Mouse (Mus musculus) hindbrain, embryonic 16.5 days (tissue): ENCODE measurements around the gene Gm17482. TPM values are rescaled to one million over a fixed set of nuclear protein-coding genes. Genes with fewer than 3 reads are reported as not detected.

Source experiments
- ATAC-seq: fragments of 200-750 bp; cut with Nextera tagmentation; 2 replicates; pipeline ENCODE4 v1.8.0; 2017; ENCODE audit warnings: moderate TSS enrichment, moderate library complexity
- H3K27ac ChIP-seq: fragments of 300-500 bp; sonication (generic); 2 replicates; pipeline ENCODE4 v1.5.1; 2014; ENCODE audit warnings: low read depth, mild to moderate bottlenecking, control low read depth, low read length, moderate library complexity
- H3K27me3 ChIP-seq: fragments of 300-500 bp; sonication (generic); replicated peaks from 2 replicates; pipeline ENCODE4 v1.6.1; 2014; ENCODE audit warnings: low read length; ENCODE audit not compliant: control insufficient read depth, insufficient read depth
- H3K36me3 ChIP-seq: fragments of 300-500 bp; sonication (generic); 2 replicates; pipeline ENCODE4 v1.6.1; 2014; ENCODE audit warnings: mild to moderate bottlenecking, low read length, moderate library complexity, mixed read lengths; ENCODE audit not compliant: control insufficient read depth, insufficient read depth
- H3K4me1 ChIP-seq: fragments of 300-500 bp; sonication (generic); 2 replicates; pipeline ENCODE4 v1.6.1; 2014; ENCODE audit warnings: low read depth, low read length; ENCODE audit not compliant: control insufficient read depth, insufficient read depth
- H3K4me2 ChIP-seq: fragments of 300-500 bp; sonication (generic); 2 replicates; pipeline ENCODE4 v1.6.1; 2014; ENCODE audit warnings: mild to moderate bottlenecking, low read length, control low read depth, moderate library complexity
- H3K4me3 ChIP-seq: fragments of 300-500 bp; sonication (generic); 2 replicates; pipeline ENCODE4 v1.5.1; 2014; ENCODE audit warnings: mild to moderate bottlenecking, low read length, control low read depth, moderate library complexity
- H3K9ac ChIP-seq: fragments of 300-500 bp; sonication (generic); 2 replicates; pipeline ENCODE4 v1.6.1; 2014; ENCODE audit warnings: low read depth, mild to moderate bottlenecking, control low read depth, low read length, moderate library complexity
- H3K9me3 ChIP-seq: fragments of 300-500 bp; sonication (generic); 2 replicates; pipeline ENCODE4 v1.6.1; 2014; ENCODE audit warnings: mild to moderate bottlenecking, low read length, moderate library complexity; ENCODE audit not compliant: control insufficient read depth
- WGBS: fragments of 180-500 bp; shearing (Covaris S2); extraction: QIAGEN DNeasy Blood & Tissue Kit; methylation state at CpG from one replicate; pipeline ENCODE4 v1.1.7; 2014; 5-methylcytosine and 5-hydroxymethylcytosine counted together
- polyA plus RNA-seq: library from polyadenylated mRNA; unstranded; fragments of >200 nt; fragmentation: Nextera tagmentation; extraction: Ambion mirVana; gene quantifications from 2 replicates; pipeline ENCODE4 v1.2.1, GENCODE M21; 2015

Gene Gm17482
- polyA plus RNA-seq, 1 experiment from 2014 or later: not detected

- no peak for ATAC-seq
- Histone ChIP-seq H3K4me2 (no peak overlapping the region), H3K36me3 (no peaks in the 10 kb centered on the region), H3K27ac (no peak overlapping the region), H3K9me3 (no peaks in the 10 kb centered on the region), H3K4me1 (no peaks in the 10 kb centered on the region), H3K27me3 (no peaks in the 10 kb centered on the region), H3K9ac (no peak overlapping the region), H3K4me3 (no peak overlapping the region)
- WGBS: 90% methylated on average over 10 of the region's 10 CpGs
These were observed 48.1 kb downstream of the Gm17482 start for GRCm38 (mm10) chr6:115275116-115275815.

DNA sequence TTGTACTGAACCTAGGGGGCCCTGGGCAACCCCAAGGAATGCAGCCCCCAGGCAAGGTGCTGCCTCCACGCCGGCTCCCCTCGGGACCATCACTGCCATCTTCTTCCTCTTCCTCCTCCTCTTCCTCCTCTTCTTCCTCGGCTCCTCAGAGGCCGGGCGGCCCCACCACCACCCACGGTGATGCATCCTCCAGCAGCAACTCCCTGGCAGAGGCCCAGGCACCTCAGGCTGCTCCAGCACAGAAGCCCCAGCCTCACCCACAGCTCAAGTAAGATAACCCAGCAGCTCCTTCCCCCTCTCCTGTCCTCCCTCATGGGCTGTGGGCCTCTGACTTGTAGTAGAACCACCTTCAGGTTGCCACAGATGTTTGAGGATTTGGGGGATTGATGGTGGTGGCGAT is 50.9 kb downstream of the Gm17482 start:
- H3K4me2 ChIP-seq: no peak overlapping the region
- no peaks in the 10 kb centered on the region for H3K4me1 ChIP-seq
- no peak overlapping the region for H3K4me3 ChIP-seq
- WGBS: 72% methylated on average over 8 of the region's 8 CpGs
- no peak for ATAC-seq
- H3K36me3 ChIP-seq: peaks cover 9% of the 10 kb centered on the region
- H3K27me3 ChIP-seq: no peaks in the 10 kb centered on the region
- H3K9ac ChIP-seq: no peak overlapping the region
- no peaks in the 10 kb centered on the region for H3K9me3 ChIP-seq
- no peak overlapping the region for H3K27ac ChIP-seq

GRCm38 (mm10) chr6:115279639-115280038 is 52.5 kb downstream of the Gm17482 start:
- 67% methylated on average over 2 of the region's 2 CpGs for WGBS
- no peaks in the 10 kb centered on the region for H3K9me3 ChIP-seq
- no peak overlapping the region for H3K9ac ChIP-seq
- H3K4me2 ChIP-seq: no peak overlapping the region
- peaks cover 9% of the 10 kb centered on the region for H3K36me3 ChIP-seq
- H3K4me1 ChIP-seq: no peaks in the 10 kb centered on the region
- no peak for ATAC-seq
- no peaks in the 10 kb centered on the region for H3K27me3 ChIP-seq
- H3K27ac ChIP-seq: no peak overlapping the region
- H3K4me3 ChIP-seq: no peak overlapping the region

- Histone ChIP-seq H3K36me3 (peaks cover 9% of the 10 kb centered on the region), H3K9me3 (no peaks in the 10 kb centered on the region), H3K27ac (no peak overlapping the region), H3K9ac (no peak overlapping the region), H3K4me2 (no peak overlapping the region), H3K4me3 (no peak overlapping the region), H3K4me1 (no peaks in the 10 kb centered on the region), H3K27me3 (no peaks in the 10 kb centered on the region)
- ATAC-seq: no peak
- WGBS: 97% methylated on average over 2 of the region's 2 CpGs
These were observed 57.0 kb downstream of the Gm17482 start for GRCm38 (mm10) chr6:115284153-115284552.

- Histone ChIP-seq H3K4me1 (no peaks in the 10 kb centered on the region), H3K27ac (no peak overlapping the region), H3K36me3 (peaks cover 9% of the 10 kb centered on the region), H3K27me3 (no peaks in the 10 kb centered on the region), H3K9me3 (no peaks in the 10 kb centered on the region), H3K4me3 (no peak overlapping the region), H3K4me2 (no peak overlapping the region), H3K9ac (no peak overlapping the region)
- ATAC-seq: no peak
- WGBS: 86% methylated on average over 6 of the region's 6 CpGs
These were observed 59.3 kb downstream of the Gm17482 start for GRCm38 (mm10) chr6:115286441-115286840.

GRCm38 (mm10) chr6:115288223-115288622 is 61.1 kb downstream of the Gm17482 start:
- no peak overlapping the region for H3K9ac ChIP-seq
- H3K36me3 ChIP-seq: no peaks in the 10 kb centered on the region
- no peak for ATAC-seq
- WGBS: 96% methylated on average over 3 of the region's 3 CpGs
- no peaks in the 10 kb centered on the region for H3K4me1 ChIP-seq
- H3K4me2 ChIP-seq: no peak overlapping the region
- no peaks in the 10 kb centered on the region for H3K27me3 ChIP-seq
- no peak overlapping the region for H3K4me3 ChIP-seq
- H3K27ac ChIP-seq: no peak overlapping the region
- no peaks in the 10 kb centered on the region for H3K9me3 ChIP-seq

DNA sequence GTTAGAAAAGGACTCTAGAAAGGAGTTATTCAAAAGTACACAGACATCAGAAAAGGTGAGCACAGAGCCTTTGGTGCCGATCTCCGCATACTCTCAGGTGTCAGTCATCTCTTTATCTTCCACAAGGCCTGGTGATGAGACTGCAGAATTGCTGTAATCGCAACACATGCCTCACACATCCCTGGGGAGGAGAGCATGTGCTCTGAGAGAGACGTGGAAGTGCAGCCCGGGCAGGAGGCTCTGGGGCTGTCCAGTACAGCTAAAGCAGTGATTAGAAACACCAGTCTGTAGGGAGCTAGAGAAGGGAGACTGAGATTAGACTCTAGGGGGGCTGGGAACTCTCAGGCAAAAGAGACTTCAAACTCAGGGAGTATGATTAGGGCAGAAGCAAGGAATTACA is 63.4 kb downstream of the Gm17482 start:
- no peak overlapping the region for H3K4me2 ChIP-seq
- H3K9me3 ChIP-seq: no peaks in the 10 kb centered on the region
- no peaks in the 10 kb centered on the region for H3K36me3 ChIP-seq
- no peaks in the 10 kb centered on the region for H3K27me3 ChIP-seq
- no peaks in the 10 kb centered on the region for H3K4me1 ChIP-seq
- no peak overlapping the region for H3K9ac ChIP-seq
- no peak overlapping the region for H3K4me3 ChIP-seq
- no peak for ATAC-seq
- H3K27ac ChIP-seq: no peak overlapping the region
- WGBS: 58% methylated on average over 5 of the region's 5 CpGs

DNA sequence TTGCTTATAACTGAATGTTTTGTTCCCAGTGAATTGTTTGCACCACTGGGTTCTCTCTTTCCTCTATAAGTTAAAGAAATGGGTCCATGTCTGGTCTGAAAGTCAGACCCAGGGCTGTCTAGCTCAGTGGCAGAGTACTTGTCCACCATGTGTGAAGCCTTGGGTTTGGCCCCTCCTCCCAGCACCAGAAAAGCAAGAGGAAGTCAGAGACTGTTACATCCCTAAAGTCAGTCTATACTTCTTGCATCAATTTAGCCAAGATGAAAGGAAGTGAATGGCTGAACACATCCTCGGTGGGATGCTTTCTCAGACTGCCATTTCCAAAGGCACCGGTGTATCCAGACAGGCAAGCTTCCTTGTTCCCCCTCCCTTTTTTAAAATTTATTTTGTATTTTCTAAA is 63.9 kb downstream of the Gm17482 start:
- Histone ChIP-seq H3K4me2 (no peak overlapping the region), H3K9ac (no peak overlapping the region), H3K27me3 (no peaks in the 10 kb centered on the region), H3K36me3 (no peaks in the 10 kb centered on the region), H3K9me3 (no peaks in the 10 kb centered on the region), H3K4me3 (no peak overlapping the region), H3K27ac (no peak overlapping the region), H3K4me1 (no peaks in the 10 kb centered on the region)
- no peak for ATAC-seq
- WGBS: 87% methylated on average over 2 of the region's 2 CpGs

- Histone ChIP-seq H3K27ac (no peak overlapping the region), H3K4me3 (no peak overlapping the region), H3K4me2 (no peak overlapping the region), H3K4me1 (no peaks in the 10 kb centered on the region), H3K9ac (no peak overlapping the region), H3K9me3 (no peaks in the 10 kb centered on the region), H3K27me3 (no peaks in the 10 kb centered on the region), H3K36me3 (no peaks in the 10 kb centered on the region)
- WGBS: 91% methylated on average over 6 of the region's 6 CpGs
- ATAC-seq: no peak
These were observed 64.7 kb downstream of the Gm17482 start for GRCm38 (mm10) chr6:115291823-115292222.
